Mouse (Mus musculus): ENCODE measurements around the gene Mab21l2.

DNA sequence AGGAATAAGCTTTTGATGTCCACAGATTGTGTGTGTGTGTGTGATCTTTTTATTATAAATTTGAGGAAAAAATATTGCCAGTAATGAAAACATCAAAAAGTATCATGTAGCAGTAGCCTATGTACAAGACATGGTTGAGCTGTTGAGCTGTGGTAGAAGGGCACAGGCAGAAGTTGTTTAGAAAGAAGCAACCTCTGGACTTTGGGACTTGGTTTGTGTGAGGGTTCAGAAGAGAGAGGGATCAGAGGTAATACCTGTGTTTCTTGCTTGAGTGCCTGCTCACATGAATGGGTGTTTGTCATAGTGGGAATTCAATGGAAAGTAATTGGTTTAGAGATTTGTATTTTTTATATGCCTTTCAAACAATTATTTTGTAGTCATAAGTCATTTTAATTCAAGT is 47.8 kb downstream of the Mab21l2 start:
- TF ChIP-seq POLR2A (IDR thresholded peaks at IDR 0.05; ENCODE audit: extremely low read depth, insufficient read depth, low read length) (no peak), CTCF (IDR thresholded peaks at IDR 0.05; ENCODE audit: low read depth, low read length) (no peak)
